Mouse (Mus musculus) hindbrain, embryonic 13.5 days (tissue): Measurements from ENCODE around the gene Hacd2. TPM values are rescaled to one million over a fixed set of nuclear protein-coding genes. Genes with fewer than 3 reads are reported as not detected.

Experiments used
- ATAC-seq: fragments of 200-750 bp; cut with Nextera tagmentation; 2 replicates; pipeline ENCODE4 v1.8.0; 2017; ENCODE audit warnings: moderate TSS enrichment; ENCODE audit not compliant: low FRiP score
- H3K27ac ChIP-seq: fragments of 300-500 bp; sonication (generic); 2 replicates; pipeline ENCODE4 v1.5.1; 2015; ENCODE audit warnings: inconsistent platforms, mild to moderate bottlenecking, moderate library complexity
- H3K27me3 ChIP-seq: fragments of 300-500 bp; sonication (generic); 2 replicates; pipeline ENCODE4 v1.6.1; 2015; ENCODE audit warnings: mild to moderate bottlenecking, inconsistent platforms
- H3K36me3 ChIP-seq: fragments of 300-500 bp; sonication (generic); 2 replicates; pipeline ENCODE4 v1.6.1; 2015; ENCODE audit warnings: mild to moderate bottlenecking, inconsistent platforms
- H3K4me1 ChIP-seq: fragments of 300-500 bp; sonication (generic); replicated peaks from 2 replicates; pipeline ENCODE4 v1.6.1; 2015; ENCODE audit warnings: inconsistent platforms
- H3K4me2 ChIP-seq: fragments of 300-500 bp; sonication (generic); 2 replicates; pipeline ENCODE4 v1.6.1; 2015; ENCODE audit warnings: inconsistent platforms, mild to moderate bottlenecking, moderate library complexity
- H3K4me3 ChIP-seq: fragments of 300-500 bp; sonication (generic); 2 replicates; pipeline ENCODE4 v1.5.1; 2015; ENCODE audit warnings: mild to moderate bottlenecking, inconsistent platforms
- H3K9ac ChIP-seq: fragments of 300-500 bp; sonication (generic); 2 replicates; pipeline ENCODE4 v1.6.1; 2015; ENCODE audit warnings: mild to moderate bottlenecking, inconsistent platforms
- H3K9me3 ChIP-seq: fragments of 300-500 bp; sonication (generic); 2 replicates; pipeline ENCODE4 v1.6.1; 2016; ENCODE audit warnings: inconsistent platforms
- WGBS: fragments of 180-500 bp; shearing (Covaris S2); methylation state at CpG from one replicate; pipeline ENCODE4 v1.1.7; 2015; 5-methylcytosine and 5-hydroxymethylcytosine counted together
- polyA plus RNA-seq: library from polyadenylated mRNA; unstranded; fragments of >200 nt; fragmentation: Nextera tagmentation; extraction: Ambion mirVana; gene quantifications from 2 replicates; pipeline ENCODE4 v1.2.1, GENCODE M21; 2015

The Hacd2 gene
- polyA plus RNA-seq, 1 experiment from 2014 or later, result 39.2 TPM

GRCm38 (mm10) chr16:35139873-35140619, 117.8 kb downstream of the Hacd2 start:
- WGBS, result 24% methylated on average over 11 of the region's 11 CpGs
- no peaks in the 10 kb centered on the region for H3K36me3 ChIP-seq
- no peaks in the 10 kb centered on the region for H3K9me3 ChIP-seq
- no peaks in the 10 kb centered on the region for H3K27me3 ChIP-seq
- no peak overlapping the region for H3K4me3 ChIP-seq
- peaks cover 18% of the 10 kb centered on the region for H3K4me1 ChIP-seq
- ATAC-seq, result peak; percentile 65
- no peak overlapping the region; the same call in 1 of the 2 replicates for H3K9ac ChIP-seq
- H3K27ac ChIP-seq, result peak overlapping the region; percentile 69
- H3K4me2 ChIP-seq, result peak overlapping the region; percentile 32; the same call in 1 of the 2 replicates

- peaks cover 18% of the 10 kb centered on the region for H3K4me1 ChIP-seq
- 0 out of 2 replicates have a peak overlapping the region, but pooled peaks have one; percentile 13 for H3K4me2 ChIP-seq
- H3K36me3 ChIP-seq, result no peaks in the 10 kb centered on the region
- H3K9ac ChIP-seq, result no peak overlapping the region; the same call in 1 of the 2 replicates
- H3K4me3 ChIP-seq, result no peak overlapping the region
- H3K27me3 ChIP-seq, result no peaks in the 10 kb centered on the region
- H3K27ac ChIP-seq, result peak overlapping the region; percentile 69; the same call in 1 of the 2 replicates
- no peaks in the 10 kb centered on the region for H3K9me3 ChIP-seq
- ATAC-seq, result peak; percentile 64; the same call in 1 of the 2 replicates
- 41% methylated on average over 9 of the region's 9 CpGs for WGBS
Observed at GRCm38 (mm10) chr16:35140620-35140975, 118.4 kb downstream of the Hacd2 start.

GRCm38 (mm10) chr16:35141839-35142238, 119.6 kb downstream of the Hacd2 start:
- H3K27me3 ChIP-seq, result no peaks in the 10 kb centered on the region
- ATAC-seq, result no peak
- H3K4me2 ChIP-seq, result no peak overlapping the region
- 71% methylated on average over 8 of the region's 8 CpGs for WGBS
- no peaks in the 10 kb centered on the region for H3K36me3 ChIP-seq
- no peak overlapping the region for H3K27ac ChIP-seq
- no peaks in the 10 kb centered on the region for H3K9me3 ChIP-seq
- H3K4me3 ChIP-seq, result no peak overlapping the region
- H3K9ac ChIP-seq, result no peak overlapping the region
- peaks cover 18% of the 10 kb centered on the region for H3K4me1 ChIP-seq

- Histone ChIP-seq H3K27ac (no peak overlapping the region), H3K9me3 (no peaks in the 10 kb centered on the region; the same call in 1 of the 2 replicates), H3K9ac (no peak overlapping the region), H3K27me3 (peaks cover 10% of the 10 kb centered on the region), H3K4me1 (no peaks in the 10 kb centered on the region), H3K4me2 (no peak overlapping the region), H3K36me3 (no peaks in the 10 kb centered on the region), H3K4me3 (no peak overlapping the region)
- no peak for ATAC-seq
- WGBS, result 14% methylated on average over 4 of the region's 4 CpGs
Observed at GRCm38 (mm10) chr16:35146153-35146552, 123.9 kb downstream of the Hacd2 start.

- H3K4me1 ChIP-seq, result peaks cover 45% of the 10 kb centered on the region
- H3K27ac ChIP-seq, result no peak overlapping the region
- peak overlapping the region; percentile 79; the same call in 1 of the 2 replicates for H3K4me2 ChIP-seq
- WGBS, result 7% methylated on average over 12 of the region's 12 CpGs
- peaks cover 54% of the 10 kb centered on the region for H3K27me3 ChIP-seq
- ATAC-seq, result no peak
- no peaks in the 10 kb centered on the region for H3K9me3 ChIP-seq
- peaks cover 3% of the 10 kb centered on the region; the same call in 1 of the 2 replicates for H3K36me3 ChIP-seq
- 0 out of 2 replicates have a peak overlapping the region, but pooled peaks have one; percentile 95 for H3K9ac ChIP-seq
- H3K4me3 ChIP-seq, result peak overlapping the region; percentile 83
Observed at GRCm38 (mm10) chr16:35153146-35153755, 131.0 kb downstream of the Hacd2 start.

- peak overlapping the region; percentile 79 for H3K4me2 ChIP-seq
- peak overlapping the region; percentile 91 for H3K27ac ChIP-seq
- H3K36me3 ChIP-seq, result peaks cover 3% of the 10 kb centered on the region; the same call in 1 of the 2 replicates
- H3K27me3 ChIP-seq, result peaks cover 54% of the 10 kb centered on the region
- H3K9me3 ChIP-seq, result no peaks in the 10 kb centered on the region
- H3K9ac ChIP-seq, result peak overlapping the region; percentile 95
- under 1% methylated on average over 29 of the region's 29 CpGs for WGBS
- H3K4me1 ChIP-seq, result peaks cover 55% of the 10 kb centered on the region
- peak overlapping the region; percentile 83 for H3K4me3 ChIP-seq
- ATAC-seq, result peak; percentile 83
Observed at GRCm38 (mm10) chr16:35154245-35154640, 132.0 kb downstream of the Hacd2 start.

- peaks cover 54% of the 10 kb centered on the region for H3K27me3 ChIP-seq
- H3K27ac ChIP-seq, result peak within 1 kb of the TSS; percentile 91
- WGBS, result 0% methylated on average over 45 of the region's 104 CpGs
- H3K4me2 ChIP-seq, result peak within 1 kb of the TSS; percentile 79
- H3K4me3 ChIP-seq, result peak within 1 kb of the TSS; percentile 83
- peak; percentile 67 for ATAC-seq
- no peaks in the 10 kb centered on the region for H3K9me3 ChIP-seq
- peaks cover 61% of the 10 kb centered on the region for H3K4me1 ChIP-seq
- H3K36me3 ChIP-seq, result peaks cover 3% of the 10 kb centered on the region; the same call in 1 of the 2 replicates
- H3K9ac ChIP-seq, result peak within 1 kb of the TSS; percentile 95
Observed at GRCm38 (mm10) chr16:35154641-35155390, 132.6 kb downstream of the Hacd2 start, which contains the start of gene Adcy5. Adcy5 (plus strand) TSS chr16:35154877.

GRCm38 (mm10) chr16:35155391-35156305, 133.4 kb downstream of the Hacd2 start:
- Histone ChIP-seq H3K4me2 (peak overlapping the region; percentile 79), H3K27me3 (peaks cover 49% of the 10 kb centered on the region), H3K9ac (peak overlapping the region; percentile 95), H3K27ac (peak overlapping the region; percentile 91), H3K4me3 (peak overlapping the region; percentile 83), H3K9me3 (no peaks in the 10 kb centered on the region), H3K36me3 (peaks cover 3% of the 10 kb centered on the region; the same call in 1 of the 2 replicates), H3K4me1 (peaks cover 69% of the 10 kb centered on the region)
- ATAC-seq, result peak; percentile 14
- WGBS, result 1% methylated on average over 78 of the region's 87 CpGs

- Histone ChIP-seq H3K27me3 (peaks cover 43% of the 10 kb centered on the region), H3K27ac (0 out of 2 replicates have a peak overlapping the region, but pooled peaks have one; percentile 91), H3K9ac (peak overlapping the region; percentile 95), H3K36me3 (peaks cover 3% of the 10 kb centered on the region; the same call in 1 of the 2 replicates), H3K4me1 (peaks cover 76% of the 10 kb centered on the region), H3K4me2 (peak overlapping the region; percentile 79), H3K9me3 (no peaks in the 10 kb centered on the region), H3K4me3 (peak overlapping the region; percentile 83)
- ATAC-seq, result no peak
- 1% methylated on average over 48 of the region's 48 CpGs for WGBS
Observed at GRCm38 (mm10) chr16:35156306-35156695, 134.1 kb downstream of the Hacd2 start.

GRCm38 (mm10) chr16:35156832-35157231, 134.6 kb downstream of the Hacd2 start:
- Histone ChIP-seq H3K27me3 (peaks cover 37% of the 10 kb centered on the region), H3K4me2 (peak overlapping the region; percentile 79), H3K27ac (no peak overlapping the region), H3K36me3 (peaks cover 3% of the 10 kb centered on the region; the same call in 1 of the 2 replicates), H3K4me1 (peaks cover 81% of the 10 kb centered on the region), H3K4me3 (peak overlapping the region; percentile 83), H3K9ac (peak overlapping the region; percentile 95; the same call in 1 of the 2 replicates), H3K9me3 (no peaks in the 10 kb centered on the region)
- ATAC-seq, result no peak
- 75% methylated on average over 21 of the region's 21 CpGs for WGBS
